Mouse (Mus musculus) C2C12 (cell line): Measurements from ENCODE around the gene Lsm14b.

Experiments used
- CTCF ChIP-seq: IDR thresholded peaks from one replicate; pipeline ENCODE4 v1.5.1; 2011; ENCODE audit not compliant: control insufficient read depth, insufficient read depth, insufficient read length
- MAX ChIP-seq: IDR thresholded peaks from one replicate; pipeline ENCODE4 v1.6.1; 2011; ENCODE audit warnings: mild to moderate bottlenecking, control low read depth
- MYOD1 ChIP-seq: IDR thresholded peaks from one replicate; pipeline ENCODE4 v1.6.1; 2011; ENCODE audit warnings: low read depth; ENCODE audit not compliant: control insufficient read depth, insufficient read length
- USF1 ChIP-seq: IDR thresholded peaks from one replicate; pipeline ENCODE4 v1.6.1; 2011; ENCODE audit warnings: low read depth, mild to moderate bottlenecking, control low read depth, moderate library complexity

- TF ChIP-seq CTCF: no peak
- TF ChIP-seq MAX: peak; percentile 74
- no peak for TF ChIP-seq MYOD1
- TF ChIP-seq USF1: no peak
These were observed 46.0 kb downstream of the Lsm14b start, which contains the start of gene Mtg2 for GRCm38 (mm10) chr2:180070481-180071453.
